Mouse (Mus musculus) liver, embryonic 12.5 days (tissue): ENCODE data around the gene Mt2. TPM values are rescaled to one million over a fixed set of nuclear protein-coding genes. Genes with fewer than 3 reads are reported as not detected.

Experiments used
- ATAC-seq: fragments of 200-750 bp; cut with Nextera tagmentation; 2 replicates; pipeline ENCODE4 v1.8.0; 2017; ENCODE audit warnings: moderate number of reproducible peaks, mild to moderate bottlenecking, moderate library complexity
- H3K27ac ChIP-seq: fragments of 300-500 bp; sonication (generic); 2 replicates; pipeline ENCODE4 v1.5.1; 2016; ENCODE audit warnings: mild to moderate bottlenecking
- H3K27me3 ChIP-seq: fragments of 300-500 bp; sonication (generic); replicated peaks from 2 replicates; pipeline ENCODE4 v1.6.1; 2016; ENCODE audit warnings: mild to moderate bottlenecking, moderate library complexity
- H3K36me3 ChIP-seq: fragments of 300-500 bp; sonication (generic); 2 replicates; pipeline ENCODE4 v1.6.1; 2016; ENCODE audit warnings: mild to moderate bottlenecking, moderate library complexity
- H3K4me1 ChIP-seq: fragments of 300-500 bp; sonication (generic); 2 replicates; pipeline ENCODE4 v1.6.1; 2016
- H3K4me2 ChIP-seq: fragments of 300-500 bp; sonication (generic); 2 replicates; pipeline ENCODE4 v1.6.1; 2016; ENCODE audit warnings: mild to moderate bottlenecking, moderate library complexity
- H3K4me3 ChIP-seq: fragments of 300-500 bp; sonication (generic); 2 replicates; pipeline ENCODE4 v1.5.1; 2016; ENCODE audit warnings: mild to moderate bottlenecking, moderate library complexity
- H3K9ac ChIP-seq: fragments of 300-500 bp; sonication (generic); 2 replicates; pipeline ENCODE4 v1.6.1; 2016; ENCODE audit warnings: mild to moderate bottlenecking, moderate library complexity
- H3K9me3 ChIP-seq: fragments of 300-500 bp; sonication (generic); replicated peaks from 2 replicates; pipeline ENCODE4 v1.6.1; 2016; ENCODE audit warnings: mild to moderate bottlenecking, moderate library complexity
- whole genome bisulfite sequencing: fragments of 180-500 bp; shearing (Covaris S2); methylation state at CpG from one replicate; pipeline ENCODE4 v1.1.7; 2016; ENCODE audit not compliant: insufficient replicate concordance; 5-methylcytosine and 5-hydroxymethylcytosine counted together
- polyA plus RNA-seq: library from polyadenylated mRNA; unstranded; fragments of >200 nt; fragmentation: Nextera tagmentation; extraction: Ambion mirVana; gene quantifications from 2 replicates; pipeline ENCODE4 v1.2.1, GENCODE M21; 2016

The Mt2 gene
- polyA plus RNA-seq, 1 experiment from 2014 or later, result 1,037 TPM

DNA sequence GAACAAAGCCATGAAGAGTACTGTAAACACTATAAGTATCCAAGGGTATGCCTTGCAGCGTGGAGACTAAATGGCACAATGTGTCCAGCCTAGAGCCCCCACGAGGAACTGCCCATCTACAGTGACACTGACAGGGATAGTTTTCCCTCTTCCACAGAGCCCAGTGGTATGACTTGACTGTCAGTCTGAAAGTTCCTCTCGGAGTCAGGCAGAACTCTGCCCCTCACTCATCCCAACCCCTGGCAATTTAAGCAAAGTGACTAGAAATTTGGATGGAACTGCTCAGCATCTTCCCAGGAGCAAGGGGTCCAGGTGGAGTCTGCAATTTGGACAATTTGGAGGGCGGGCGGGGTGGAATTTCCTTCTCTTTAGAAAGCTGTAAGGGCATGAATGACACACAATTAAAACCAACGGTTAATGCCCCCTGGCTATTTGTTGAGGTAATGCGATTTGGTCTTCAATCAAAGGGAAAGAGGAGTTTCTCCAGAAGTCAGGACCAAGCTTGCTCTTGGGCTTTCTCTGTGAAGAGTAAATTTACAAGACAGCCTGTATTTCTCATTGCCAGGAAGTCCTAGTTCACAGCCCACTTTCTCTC lies 2.3 kb downstream of the Mt2 start:
- H3K36me3 ChIP-seq, result peaks cover 2% of the 10 kb centered on the region
- H3K9me3 ChIP-seq, result no peaks in the 10 kb centered on the region
- peaks cover 69% of the 10 kb centered on the region for H3K4me1 ChIP-seq
- ATAC-seq, result no peak
- WGBS, result 40% methylated on average over 7 of the region's 7 CpGs
- peaks cover 51% of the 10 kb centered on the region for H3K27me3 ChIP-seq
- H3K9ac ChIP-seq, result peak overlapping the region; percentile 95
- H3K4me3 ChIP-seq, result peak overlapping the region; percentile 87
- peak overlapping the region; percentile 85 for H3K4me2 ChIP-seq
- peak overlapping the region; percentile 99 for H3K27ac ChIP-seq

- H3K9me3 ChIP-seq, result no peaks in the 10 kb centered on the region
- peaks cover 15% of the 10 kb centered on the region for H3K36me3 ChIP-seq
- 51% methylated on average over 7 of the region's 7 CpGs for WGBS
- peak overlapping the region; percentile 75 for H3K4me3 ChIP-seq
- peaks cover 30% of the 10 kb centered on the region for H3K27me3 ChIP-seq
- peak overlapping the region; percentile 96 for H3K27ac ChIP-seq
- peak overlapping the region; percentile 73 for H3K9ac ChIP-seq
- ATAC-seq, result no peak
- H3K4me2 ChIP-seq, result peak overlapping the region; percentile 90
- H3K4me1 ChIP-seq, result peaks cover 70% of the 10 kb centered on the region
Observed at GRCm38 (mm10) chr8:94177716-94178390, 5.4 kb downstream of the Mt2 start.

DNA sequence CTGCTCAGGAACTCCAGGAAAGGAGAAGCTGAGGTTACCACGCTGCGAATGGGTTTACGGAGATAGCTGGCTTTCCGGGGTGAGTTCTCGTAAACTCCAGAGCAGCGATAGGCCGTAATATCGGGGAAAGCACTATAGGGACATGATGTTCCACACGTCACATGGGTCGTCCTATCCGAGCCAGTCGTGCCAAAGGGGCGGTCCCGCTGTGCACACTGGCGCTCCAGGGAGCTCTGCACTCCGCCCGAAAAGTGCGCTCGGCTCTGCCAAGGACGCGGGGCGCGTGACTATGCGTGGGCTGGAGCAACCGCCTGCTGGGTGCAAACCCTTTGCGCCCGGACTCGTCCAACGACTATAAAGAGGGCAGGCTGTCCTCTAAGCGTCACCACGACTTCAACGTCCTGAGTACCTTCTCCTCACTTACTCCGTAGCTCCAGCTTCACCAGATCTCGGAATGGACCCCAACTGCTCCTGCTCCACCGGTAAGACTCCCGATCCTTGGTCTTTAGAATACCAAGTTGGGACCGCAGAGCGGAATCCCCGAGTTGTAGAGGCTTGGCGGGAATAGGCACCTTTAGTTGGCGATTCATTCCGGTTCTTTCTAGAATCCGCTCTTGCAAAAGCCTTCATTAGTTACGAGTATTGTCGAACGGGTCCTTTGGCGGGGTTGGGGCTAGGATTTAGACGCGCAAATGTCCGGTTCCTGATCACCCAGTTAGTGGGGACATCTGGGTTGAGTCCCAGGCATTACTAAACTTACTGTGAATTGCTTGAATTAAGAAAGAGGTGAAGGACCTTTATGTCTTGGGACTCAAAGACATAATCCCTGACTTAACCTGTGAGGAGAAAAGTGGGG lies 6.6 kb downstream of the Mt2 start, which contains the start of gene Mt1:
Mt1 (plus strand) TSS at position 226 of the 856 bp plus-strand sequence.
- H3K27ac ChIP-seq, result peak within 1 kb of the TSS; percentile 96
- peak within 1 kb of the TSS; percentile 75 for H3K4me3 ChIP-seq
- H3K36me3 ChIP-seq, result peaks cover 15% of the 10 kb centered on the region
- H3K4me1 ChIP-seq, result peaks cover 73% of the 10 kb centered on the region
- peak; percentile 90 for ATAC-seq
- no peaks in the 10 kb centered on the region for H3K9me3 ChIP-seq
- peak within 1 kb of the TSS; percentile 92 for H3K9ac ChIP-seq
- WGBS, result under 1% methylated on average over 50 of the region's 50 CpGs
- H3K27me3 ChIP-seq, result peaks cover 26% of the 10 kb centered on the region
- H3K4me2 ChIP-seq, result peak within 1 kb of the TSS; percentile 90

GRCm38 (mm10) chr8:94179713-94180560 lies 7.5 kb downstream of the Mt2 start:
- Histone ChIP-seq H3K36me3 (peaks cover 15% of the 10 kb centered on the region), H3K4me1 (peaks cover 73% of the 10 kb centered on the region), H3K4me3 (peak overlapping the region; percentile 75), H3K9ac (peak overlapping the region; percentile 92), H3K27me3 (peaks cover 30% of the 10 kb centered on the region), H3K27ac (peak overlapping the region; percentile 96), H3K4me2 (peak overlapping the region; percentile 90), H3K9me3 (no peaks in the 10 kb centered on the region)
- no peak for ATAC-seq
- WGBS, result 2% methylated on average over 25 of the region's 25 CpGs

GRCm38 (mm10) chr8:94180561-94180908 lies 8.1 kb downstream of the Mt2 start:
- Histone ChIP-seq H3K4me1 (peaks cover 74% of the 10 kb centered on the region), H3K9ac (peak overlapping the region; percentile 92), H3K9me3 (no peaks in the 10 kb centered on the region), H3K36me3 (peaks cover 15% of the 10 kb centered on the region), H3K27me3 (peaks cover 28% of the 10 kb centered on the region), H3K4me2 (peak overlapping the region; percentile 90), H3K27ac (peak overlapping the region; percentile 96), H3K4me3 (peak overlapping the region; percentile 75)
- no peak for ATAC-seq
- 69% methylated on average over 1 of the region's 1 CpGs for WGBS

- Histone ChIP-seq H3K36me3 (peaks cover 15% of the 10 kb centered on the region), H3K4me3 (peak overlapping the region; percentile 55), H3K9ac (peak overlapping the region; percentile 71), H3K4me2 (peak overlapping the region; percentile 90), H3K9me3 (no peaks in the 10 kb centered on the region), H3K27ac (peak overlapping the region; percentile 96), H3K27me3 (peaks cover 27% of the 10 kb centered on the region), H3K4me1 (peaks cover 87% of the 10 kb centered on the region)
- 51% methylated on average over 13 of the region's 13 CpGs for WGBS
- no peak for ATAC-seq
Observed at GRCm38 (mm10) chr8:94182055-94182929, 9.8 kb downstream of the Mt2 start.

- peak overlapping the region; percentile 55 for H3K4me3 ChIP-seq
- peak; percentile 67 for ATAC-seq
- under 1% methylated on average over 16 of the region's 16 CpGs for WGBS
- peaks cover 35% of the 10 kb centered on the region for H3K27me3 ChIP-seq
- H3K27ac ChIP-seq, result peak overlapping the region; percentile 96
- peak overlapping the region; percentile 90 for H3K4me2 ChIP-seq
- H3K9ac ChIP-seq, result peak overlapping the region; percentile 71
- H3K9me3 ChIP-seq, result no peaks in the 10 kb centered on the region
- peaks cover 85% of the 10 kb centered on the region for H3K4me1 ChIP-seq
- H3K36me3 ChIP-seq, result peaks cover 15% of the 10 kb centered on the region
Observed at GRCm38 (mm10) chr8:94183117-94183516, 10.7 kb downstream of the Mt2 start.

GRCm38 (mm10) chr8:94184357-94184843 lies 11.9 kb downstream of the Mt2 start:
- H3K4me1 ChIP-seq, result peaks cover 84% of the 10 kb centered on the region
- H3K4me3 ChIP-seq, result peak overlapping the region; percentile 55; the same call in 1 of the 2 replicates
- H3K9me3 ChIP-seq, result no peaks in the 10 kb centered on the region
- WGBS, result 33% methylated on average over 12 of the region's 12 CpGs
- peak overlapping the region; percentile 90 for H3K4me2 ChIP-seq
- H3K27me3 ChIP-seq, result peaks cover 46% of the 10 kb centered on the region
- H3K27ac ChIP-seq, result peak overlapping the region; percentile 96
- H3K36me3 ChIP-seq, result peaks cover 15% of the 10 kb centered on the region
- ATAC-seq, result no peak
- H3K9ac ChIP-seq, result peak overlapping the region; percentile 70

GRCm38 (mm10) chr8:94185791-94186190 lies 13.3 kb downstream of the Mt2 start:
- Histone ChIP-seq H3K4me3 (peak overlapping the region; percentile 39), H3K9ac (peak overlapping the region; percentile 68), H3K4me1 (peaks cover 89% of the 10 kb centered on the region), H3K27me3 (peaks cover 46% of the 10 kb centered on the region), H3K4me2 (peak overlapping the region; percentile 73), H3K9me3 (no peaks in the 10 kb centered on the region), H3K36me3 (peaks cover 3% of the 10 kb centered on the region), H3K27ac (peak overlapping the region; percentile 90)
- no peak for ATAC-seq
- 42% methylated on average over 6 of the region's 6 CpGs for WGBS

GRCm38 (mm10) chr8:94186542-94186941 lies 14.1 kb downstream of the Mt2 start:
- H3K36me3 ChIP-seq, result no peaks in the 10 kb centered on the region
- peak overlapping the region; percentile 39 for H3K4me3 ChIP-seq
- peak overlapping the region; percentile 73 for H3K4me2 ChIP-seq
- peaks cover 91% of the 10 kb centered on the region for H3K4me1 ChIP-seq
- no peaks in the 10 kb centered on the region for H3K9me3 ChIP-seq
- peak overlapping the region; percentile 68 for H3K9ac ChIP-seq
- peaks cover 46% of the 10 kb centered on the region for H3K27me3 ChIP-seq
- WGBS, result 3% methylated on average over 17 of the region's 17 CpGs
- peak overlapping the region; percentile 90 for H3K27ac ChIP-seq
- peak; percentile 83 for ATAC-seq
